Mouse (Mus musculus) liver, adult 2 months (tissue): ENCODE data around the gene Rtraf. TPM values are rescaled to one million over a fixed set of nuclear protein-coding genes. Genes with fewer than 3 reads are reported as not detected.
"Not testable (repeated sequence)": the region's sequence is repeated elsewhere in the genome, so short reads cannot be mapped to it uniquely, and the experiment has no call there.

Experiments used
- DNase-seq: peaks from one replicate; pipeline ENCODE4 v3.0.0-alpha.2; 2011; ENCODE audit warnings: low read depth, low spot score; ENCODE audit errors: extremely low read depth
- H3K27ac ChIP-seq: fragments of 200-500 bp; replicated peaks from 2 replicates; pipeline ENCODE4 v1.5.1; 2012; ENCODE audit warnings: low read depth, mild to moderate bottlenecking, control low read depth, inconsistent platforms, low read length; ENCODE audit not compliant: insufficient read depth
- H3K27me3 ChIP-seq: fragments of 200-500 bp; 2 replicates; pipeline ENCODE4 v1.6.1; 2012; ENCODE audit warnings: mild to moderate bottlenecking, moderate library complexity, low read length, inconsistent platforms; ENCODE audit not compliant: control insufficient read depth, insufficient read depth
- H3K36me3 ChIP-seq: fragments of 200-500 bp; 2 replicates; pipeline ENCODE4 v1.6.1; 2012; ENCODE audit warnings: low read length, inconsistent platforms; ENCODE audit not compliant: control insufficient read depth, insufficient read depth
- H3K4me1 ChIP-seq: fragments of 200-500 bp; 2 replicates; pipeline ENCODE4 v1.6.1; 2011; ENCODE audit warnings: low read length; ENCODE audit not compliant: control insufficient read depth, insufficient read depth
- H3K4me3 ChIP-seq: fragments of 200-500 bp; 2 replicates; pipeline ENCODE4 v1.5.1; 2011; ENCODE audit warnings: low read depth, mild to moderate bottlenecking, control low read depth, low read length, moderate library complexity; ENCODE audit not compliant: insufficient read depth
- H3K79me2 ChIP-seq: fragments of 200-500 bp; 2 replicates; pipeline ENCODE4 v1.6.1; 2012; ENCODE audit warnings: inconsistent platforms, mild to moderate bottlenecking, low read length, moderate library complexity; ENCODE audit not compliant: control insufficient read depth, insufficient read depth
- H3K9ac ChIP-seq: fragments of 200-500 bp; 2 replicates; pipeline ENCODE4 v1.6.1; 2012; ENCODE audit warnings: low read depth, mild to moderate bottlenecking, control low read depth, inconsistent platforms, low read length
- CTCF ChIP-seq: fragments of 200-500 bp; IDR thresholded peaks from 2 replicates; pipeline ENCODE4 v1.5.1; 2011; ENCODE audit warnings: low read depth, low read length, control low read depth
- POLR2A ChIP-seq: fragments of 200-500 bp; IDR thresholded peaks from 2 replicates; pipeline ENCODE4 v1.6.1; 2011; ENCODE audit warnings: low read length, control low read depth; ENCODE audit not compliant: insufficient read depth; ENCODE audit errors: extremely low read depth
- WGBS: fragments of 180-500 bp; shearing (Covaris S2); methylation state at CpG from one replicate; pipeline ENCODE4 v1.1.7; 2018; 5-methylcytosine and 5-hydroxymethylcytosine counted together
- polyA plus RNA-seq: library from polyadenylated mRNA; depleted of rRNA; stranded (reverse); fragments of >200 nt; gene quantifications from 2 replicates; pipeline ENCODE4 v1.2.3, GENCODE M21; 2012; rRNA removed
- total RNA-seq: library from RNA; depleted of rRNA; stranded (reverse); fragments of >200 nt; gene quantifications from 2 replicates; pipeline ENCODE4 v1.2.3, GENCODE M21; 2014; rRNA removed

The Rtraf gene
- total RNA-seq (82.1 and 87.2 TPM in 2 replicates), polyA plus RNA-seq (15.9 and 21.8 TPM in 2 replicates)

DNA sequence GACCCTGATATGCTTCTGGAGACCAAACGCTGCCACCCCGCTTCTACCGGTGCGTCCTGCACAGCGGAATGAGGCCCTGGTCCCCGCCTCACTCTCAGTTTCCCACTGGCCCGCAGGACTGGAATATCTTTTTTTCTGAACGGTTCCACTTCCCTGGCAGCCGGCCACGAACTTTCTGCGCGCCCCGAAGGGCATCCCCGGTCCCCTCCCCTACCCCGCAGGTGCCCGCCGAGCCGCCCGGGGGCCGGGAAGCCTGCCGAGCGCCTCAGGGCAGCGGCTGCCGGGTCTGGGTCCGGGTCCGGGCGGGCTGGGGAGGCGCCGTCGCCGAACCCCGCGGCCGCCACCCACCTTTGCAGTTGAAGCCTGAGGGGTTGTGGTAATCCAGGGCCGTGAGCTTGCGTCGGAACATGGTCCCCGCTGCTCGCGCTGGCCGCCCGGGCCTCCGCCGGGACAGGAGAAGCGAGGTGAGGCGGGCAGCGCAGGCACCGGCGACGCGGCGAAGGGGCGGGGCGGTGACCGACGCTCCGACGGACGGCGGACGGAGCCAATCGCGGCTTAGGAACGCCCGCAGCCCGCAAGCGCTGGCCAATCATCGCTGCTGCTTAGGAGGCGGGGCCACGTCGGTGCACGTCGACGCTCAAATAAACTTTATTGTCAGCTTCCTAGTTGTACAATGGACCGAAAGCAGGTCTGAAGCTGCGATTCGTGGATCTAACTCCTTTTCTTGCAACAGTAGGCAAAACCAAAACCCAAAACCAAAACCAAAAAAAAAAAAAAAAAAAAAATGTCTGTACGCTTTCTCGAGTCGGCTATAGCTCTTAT, at the start of gene Rtraf:
Gene Rtraf, minus strand, starts transcription at position 504 of the 822 bp plus-strand sequence.
- H3K4me1 ChIP-seq: 0 out of 2 replicates have a peak, but pooled peaks cover 2% of the 10 kb centered on the region
- peak within 1 kb of the TSS; percentile 79 for H3K4me3 ChIP-seq
- DNase-seq: peak; percentile 91
- H3K79me2 ChIP-seq: peaks cover 4% of the 10 kb centered on the region; the same call in 1 of the 2 replicates
- under 1% methylated on average over 80 of the region's 80 CpGs for WGBS
- H3K36me3 ChIP-seq: peaks cover 12% of the 10 kb centered on the region
- no peaks in the 10 kb centered on the region for H3K27me3 ChIP-seq
- TF ChIP-seq CTCF (no peak), POLR2A (no peak)
- H3K27ac ChIP-seq: peak within 1 kb of the TSS; percentile 66
- peak within 1 kb of the TSS; percentile 87 for H3K9ac ChIP-seq

DNA sequence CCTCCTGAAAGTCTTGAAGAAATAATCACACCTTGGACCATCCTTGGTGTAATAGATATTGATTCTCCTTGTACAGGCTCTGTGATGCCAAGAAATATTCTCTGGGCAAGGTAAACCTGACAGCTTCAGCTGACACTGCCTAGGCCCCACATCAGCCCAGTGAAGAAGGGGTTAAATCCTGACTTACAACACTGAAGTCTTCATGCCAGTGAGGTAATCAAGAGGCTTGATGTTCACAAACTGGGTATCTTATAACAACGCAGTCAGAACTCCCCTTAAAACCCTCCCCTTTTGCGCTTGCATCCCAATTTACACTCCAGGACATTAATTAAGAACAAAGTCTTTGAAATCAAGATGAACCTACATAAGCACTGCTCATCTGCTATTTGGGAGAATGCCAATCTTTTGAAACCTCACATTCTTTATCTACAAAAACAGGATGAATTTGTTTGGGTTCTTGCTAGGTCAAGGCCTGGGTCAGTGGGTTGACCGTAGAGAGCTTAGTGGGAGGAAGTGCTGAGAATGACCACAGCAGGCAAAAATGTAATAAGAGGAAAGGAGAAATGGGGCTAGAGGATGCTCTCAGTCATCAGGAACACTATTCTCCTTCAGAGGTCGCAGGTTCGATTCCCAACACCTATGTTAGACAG, 43.8 kb upstream of the Rtraf start:
- 65% methylated on average over 5 of the region's 5 CpGs for WGBS
- Histone ChIP-seq H3K36me3 (no peaks in the 10 kb centered on the region), H3K27me3 (no peaks in the 10 kb centered on the region), H3K79me2 (no peaks in the 10 kb centered on the region), H3K4me1 (no peaks in the 10 kb centered on the region), H3K9ac (no peak overlapping the region), H3K27ac (no peak overlapping the region), H3K4me3 (no peak overlapping the region)
- TF ChIP-seq POLR2A: no peak
- no peak for TF ChIP-seq CTCF
- peak; percentile 16 for DNase-seq

DNA sequence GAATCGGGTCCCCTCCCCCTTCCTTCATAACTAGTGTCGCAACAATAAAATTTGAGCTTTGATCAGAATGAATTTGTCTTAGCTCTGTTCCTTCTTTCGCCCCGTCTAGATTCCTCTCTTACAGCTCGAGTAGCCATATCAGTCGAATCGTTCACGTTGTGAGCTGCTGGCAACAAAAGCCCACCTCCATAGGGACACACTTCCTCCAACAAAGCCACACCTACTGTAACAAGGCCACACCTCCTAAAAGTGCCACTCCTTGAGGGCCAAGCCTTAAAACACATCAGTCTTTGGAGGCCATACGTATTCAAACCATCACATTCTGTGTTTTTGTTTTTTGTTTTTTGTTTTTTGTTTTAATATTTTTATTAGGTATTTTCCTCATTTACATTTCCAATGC, 41.5 kb upstream of the Rtraf start:
- not testable (repeated sequence) for H3K9ac ChIP-seq, H3K27me3 ChIP-seq, H3K79me2 ChIP-seq, H3K4me3 ChIP-seq, H3K4me1 ChIP-seq, H3K27ac ChIP-seq, H3K36me3 ChIP-seq, DNase-seq
- WGBS: 87% methylated on average over 9 of the region's 9 CpGs

DNA sequence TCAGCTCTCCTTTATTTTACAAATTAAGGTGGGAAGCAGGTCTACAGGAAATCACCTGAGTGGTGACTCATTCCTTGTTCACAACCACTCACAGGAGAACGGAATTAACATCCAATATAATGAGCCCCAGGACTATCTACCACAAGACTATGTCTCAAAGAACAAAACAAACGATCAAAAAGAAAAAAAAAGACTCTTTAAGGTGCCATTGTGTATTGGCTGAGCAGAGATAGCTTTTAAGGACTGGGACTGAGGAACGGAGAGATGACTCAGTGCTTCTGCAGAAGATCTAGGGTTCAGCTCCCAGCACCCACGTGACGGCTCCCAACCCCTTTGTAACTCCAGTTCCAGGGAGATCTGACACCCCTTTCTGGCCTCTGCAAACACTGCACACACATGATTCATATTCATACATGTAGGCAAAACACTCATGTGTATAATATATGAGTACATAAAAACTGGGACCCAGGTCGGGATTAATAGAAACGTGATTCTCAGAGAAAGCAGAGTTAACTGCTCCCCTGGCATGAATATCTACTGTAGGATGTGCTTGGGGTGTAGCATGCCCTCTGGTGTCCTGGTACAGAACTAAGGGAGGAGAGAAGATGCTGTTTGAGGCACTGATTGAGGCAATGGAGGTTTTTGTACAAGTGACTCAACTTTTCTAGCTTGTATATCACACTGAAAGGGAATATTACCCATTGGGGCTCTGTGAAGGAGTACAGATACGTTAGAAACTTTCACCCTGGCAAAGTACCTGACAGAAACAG, 37.9 kb upstream of the Rtraf start:
- H3K4me3 ChIP-seq: no peak overlapping the region
- H3K4me1 ChIP-seq: no peaks in the 10 kb centered on the region
- no peaks in the 10 kb centered on the region for H3K79me2 ChIP-seq
- H3K9ac ChIP-seq: no peak overlapping the region
- no peak for DNase-seq
- no peaks in the 10 kb centered on the region for H3K27me3 ChIP-seq
- WGBS: 88% methylated on average over 8 of the region's 8 CpGs
- no peaks in the 10 kb centered on the region for H3K36me3 ChIP-seq
- TF ChIP-seq POLR2A: no peak
- TF ChIP-seq CTCF: no peak
- no peak overlapping the region for H3K27ac ChIP-seq

DNA sequence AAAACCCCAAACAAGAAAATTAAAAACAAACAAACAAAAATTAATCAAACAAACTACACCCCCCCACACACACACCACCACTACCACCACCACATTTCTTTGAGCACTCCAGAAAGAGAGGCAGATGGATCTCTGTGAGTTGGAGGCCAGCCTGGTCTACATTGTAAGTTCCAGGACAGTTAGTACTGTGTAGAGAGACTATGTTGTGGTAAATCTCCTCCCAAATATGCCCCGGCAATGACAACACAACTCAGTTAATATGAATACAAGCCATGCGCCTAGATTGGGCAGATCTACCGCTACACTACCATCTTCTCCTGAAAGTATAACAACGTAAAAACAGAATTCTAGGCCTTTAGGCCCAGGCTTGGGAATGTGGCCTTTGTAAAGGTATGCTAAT, 36.7 kb upstream of the Rtraf start:
- TF ChIP-seq CTCF: no peak
- H3K79me2 ChIP-seq: no peaks in the 10 kb centered on the region
- no peaks in the 10 kb centered on the region for H3K27me3 ChIP-seq
- H3K4me1 ChIP-seq: no peaks in the 10 kb centered on the region
- no peaks in the 10 kb centered on the region for H3K36me3 ChIP-seq
- no peak overlapping the region for H3K9ac ChIP-seq
- WGBS: 100% methylated on average over 4 of the region's 4 CpGs
- no peak overlapping the region for H3K27ac ChIP-seq
- no peak overlapping the region for H3K4me3 ChIP-seq
- no peak for DNase-seq
